Mouse (Mus musculus) heart, embryonic 15.5 days (tissue): ENCODE measurements around the gene Auts2. TPM values are rescaled to one million over a fixed set of nuclear protein-coding genes. Genes with fewer than 3 reads are reported as not detected.

Experiments
- ATAC-seq: fragments of 200-750 bp; cut with Nextera tagmentation; replicated peaks from 2 replicates; pipeline ENCODE4 v1.8.0; 2017; ENCODE audit warnings: low read depth, moderate TSS enrichment; ENCODE audit not compliant: insufficient number of reproducible peaks, insufficient read depth, low FRiP score
- H3K27ac ChIP-seq: fragments of 300-500 bp; sonication (generic); 2 replicates; pipeline ENCODE4 v1.5.1; 2015; ENCODE audit warnings: mild to moderate bottlenecking, inconsistent platforms
- H3K27me3 ChIP-seq: fragments of 300-500 bp; sonication (generic); 2 replicates; pipeline ENCODE4 v1.6.1; 2015; ENCODE audit warnings: inconsistent platforms
- H3K36me3 ChIP-seq: fragments of 300-500 bp; sonication (generic); 2 replicates; pipeline ENCODE4 v1.6.1; 2015; ENCODE audit warnings: mild to moderate bottlenecking, inconsistent platforms
- H3K4me1 ChIP-seq: fragments of 300-500 bp; sonication (generic); replicated peaks from 2 replicates; pipeline ENCODE4 v1.6.1; 2015; ENCODE audit warnings: inconsistent platforms
- H3K4me2 ChIP-seq: fragments of 300-500 bp; sonication (generic); 2 replicates; pipeline ENCODE4 v1.6.1; 2015; ENCODE audit warnings: inconsistent platforms, mild to moderate bottlenecking, moderate library complexity
- H3K4me3 ChIP-seq: fragments of 300-500 bp; sonication (generic); 2 replicates; pipeline ENCODE4 v1.5.1; 2015; ENCODE audit warnings: mild to moderate bottlenecking, inconsistent platforms
- H3K9ac ChIP-seq: fragments of 300-500 bp; sonication (generic); 2 replicates; pipeline ENCODE4 v1.6.1; 2015; ENCODE audit warnings: mild to moderate bottlenecking, inconsistent platforms
- H3K9me3 ChIP-seq: fragments of 300-500 bp; sonication (generic); replicated peaks from 2 replicates; pipeline ENCODE4 v1.6.1; 2016; ENCODE audit warnings: inconsistent platforms
- WGBS: fragments of 180-500 bp; shearing (Covaris S2); methylation state at CpG from one replicate; pipeline ENCODE4 v1.1.7; 2015; ENCODE audit warnings: mixed read lengths; 5-methylcytosine and 5-hydroxymethylcytosine counted together
- polyA plus RNA-seq: library from polyadenylated mRNA; unstranded; fragments of >200 nt; fragmentation: Nextera tagmentation; extraction: Ambion mirVana; gene quantifications from 2 replicates; pipeline ENCODE4 v1.2.1, GENCODE M21; 2015

The Auts2 gene
- polyA plus RNA-seq, 1 experiment from 2014 or later, result 12.9 TPM

- 66% methylated on average over 8 of the region's 8 CpGs for WGBS
- no peak overlapping the region for H3K9ac ChIP-seq
- no peak for ATAC-seq
These were observed 428.4 kb downstream of the Auts2 start for GRCm38 (mm10) chr5:132114561-132115301.

GRCm38 (mm10) chr5:132113480-132113879 lies 429.7 kb downstream of the Auts2 start:
- H3K9me3 ChIP-seq, result no peaks in the 10 kb centered on the region
- no peak overlapping the region for H3K9ac ChIP-seq
- H3K4me1 ChIP-seq, result no peaks in the 10 kb centered on the region
- no peak overlapping the region for H3K4me3 ChIP-seq
- ATAC-seq, result no peak
- H3K4me2 ChIP-seq, result no peak overlapping the region
- H3K36me3 ChIP-seq, result no peaks in the 10 kb centered on the region
- WGBS, result 64% methylated on average over 7 of the region's 7 CpGs
- H3K27ac ChIP-seq, result no peak overlapping the region
- no peaks in the 10 kb centered on the region for H3K27me3 ChIP-seq

More at GRCm38 (mm10) chr5:132114561-132115301, 428.4 kb downstream of the Auts2 start:
- Histone ChIP-seq H3K4me2 (no peak overlapping the region), H3K4me1 (no peaks in the 10 kb centered on the region), H3K27me3 (no peaks in the 10 kb centered on the region), H3K9me3 (no peaks in the 10 kb centered on the region), H3K36me3 (no peaks in the 10 kb centered on the region), H3K27ac (no peak overlapping the region), H3K4me3 (no peak overlapping the region)

- H3K27ac ChIP-seq, result no peak overlapping the region
- H3K9ac ChIP-seq, result no peak overlapping the region
- no peaks in the 10 kb centered on the region for H3K27me3 ChIP-seq
- H3K4me2 ChIP-seq, result no peak overlapping the region
- H3K9me3 ChIP-seq, result no peaks in the 10 kb centered on the region
- no peak overlapping the region for H3K4me3 ChIP-seq
- ATAC-seq, result no peak
- no peaks in the 10 kb centered on the region for H3K4me1 ChIP-seq
- no peaks in the 10 kb centered on the region for H3K36me3 ChIP-seq
- WGBS, result 93% methylated on average over 7 of the region's 7 CpGs
These were observed 430.5 kb downstream of the Auts2 start for GRCm38 (mm10) chr5:132112666-132113065.

- Histone ChIP-seq H3K36me3 (no peaks in the 10 kb centered on the region), H3K4me2 (no peak overlapping the region), H3K27ac (no peak overlapping the region), H3K9me3 (no peaks in the 10 kb centered on the region), H3K27me3 (no peaks in the 10 kb centered on the region), H3K9ac (no peak overlapping the region), H3K4me1 (peaks cover 14% of the 10 kb centered on the region), H3K4me3 (no peak overlapping the region)
- 85% methylated on average over 4 of the region's 4 CpGs for WGBS
- ATAC-seq, result no peak
These were observed 440.7 kb downstream of the Auts2 start for GRCm38 (mm10) chr5:132102426-132102825.

GRCm38 (mm10) chr5:132098461-132098860 lies 444.7 kb downstream of the Auts2 start:
- Histone ChIP-seq H3K4me3 (no peak overlapping the region), H3K27me3 (no peaks in the 10 kb centered on the region), H3K4me2 (no peak overlapping the region), H3K27ac (peak overlapping the region; percentile 64), H3K9ac (no peak overlapping the region), H3K36me3 (no peaks in the 10 kb centered on the region), H3K9me3 (no peaks in the 10 kb centered on the region), H3K4me1 (peaks cover 14% of the 10 kb centered on the region)
- 23% methylated on average over 3 of the region's 3 CpGs for WGBS
- 0 out of 2 replicates have a peak, but pooled peaks have one; percentile 31 for ATAC-seq

- no peak for ATAC-seq
- Histone ChIP-seq H3K4me3 (no peak overlapping the region), H3K27me3 (no peaks in the 10 kb centered on the region), H3K9ac (no peak overlapping the region), H3K4me2 (no peak overlapping the region), H3K27ac (no peak overlapping the region), H3K4me1 (no peaks in the 10 kb centered on the region), H3K9me3 (no peaks in the 10 kb centered on the region), H3K36me3 (no peaks in the 10 kb centered on the region)
- WGBS, result 51% methylated on average over 6 of the region's 6 CpGs
These were observed 450.4 kb downstream of the Auts2 start for GRCm38 (mm10) chr5:132092721-132093120.

GRCm38 (mm10) chr5:132089496-132090250 lies 453.5 kb downstream of the Auts2 start:
- Histone ChIP-seq H3K9ac (no peak overlapping the region), H3K4me3 (no peak overlapping the region), H3K36me3 (no peaks in the 10 kb centered on the region), H3K4me2 (no peak overlapping the region), H3K4me1 (no peaks in the 10 kb centered on the region), H3K9me3 (no peaks in the 10 kb centered on the region), H3K27me3 (no peaks in the 10 kb centered on the region), H3K27ac (no peak overlapping the region)
- ATAC-seq, result no peak
- 82% methylated on average over 10 of the region's 10 CpGs for WGBS

GRCm38 (mm10) chr5:132088585-132088984 lies 454.6 kb downstream of the Auts2 start:
- H3K9ac ChIP-seq, result no peak overlapping the region
- no peak overlapping the region for H3K27ac ChIP-seq
- no peaks in the 10 kb centered on the region for H3K27me3 ChIP-seq
- no peaks in the 10 kb centered on the region for H3K4me1 ChIP-seq
- no peaks in the 10 kb centered on the region for H3K9me3 ChIP-seq
- no peaks in the 10 kb centered on the region for H3K36me3 ChIP-seq
- no peak overlapping the region for H3K4me3 ChIP-seq
- 80% methylated on average over 3 of the region's 3 CpGs for WGBS
- no peak overlapping the region for H3K4me2 ChIP-seq
- ATAC-seq, result no peak

GRCm38 (mm10) chr5:132083753-132084326 lies 459.3 kb downstream of the Auts2 start:
- ATAC-seq, result no peak
- Histone ChIP-seq H3K4me1 (0 out of 2 replicates have a peak, but pooled peaks cover 2% of the 10 kb centered on the region), H3K36me3 (no peaks in the 10 kb centered on the region), H3K9ac (no peak overlapping the region), H3K27ac (no peak overlapping the region), H3K27me3 (no peaks in the 10 kb centered on the region), H3K4me3 (no peak overlapping the region), H3K4me2 (no peak overlapping the region), H3K9me3 (no peaks in the 10 kb centered on the region)
- WGBS, result 51% methylated on average over 8 of the region's 8 CpGs

- Histone ChIP-seq H3K4me2 (no peak overlapping the region), H3K36me3 (no peaks in the 10 kb centered on the region), H3K27me3 (no peaks in the 10 kb centered on the region), H3K9ac (no peak overlapping the region), H3K9me3 (no peaks in the 10 kb centered on the region), H3K4me1 (peaks cover 30% of the 10 kb centered on the region), H3K27ac (no peak overlapping the region), H3K4me3 (no peak overlapping the region)
- 85% methylated on average over 2 of the region's 2 CpGs for WGBS
- no peak for ATAC-seq
These were observed 467.2 kb downstream of the Auts2 start for GRCm38 (mm10) chr5:132075942-132076341.

GRCm38 (mm10) chr5:132074724-132075374 lies 468.3 kb downstream of the Auts2 start:
- no peak overlapping the region; the same call in 1 of the 2 replicates for H3K27ac ChIP-seq
- 27% methylated on average over 19 of the region's 19 CpGs for WGBS
- H3K4me3 ChIP-seq, result peak overlapping the region; percentile 18
- peaks cover 29% of the 10 kb centered on the region for H3K4me1 ChIP-seq
- H3K9me3 ChIP-seq, result no peaks in the 10 kb centered on the region
- H3K9ac ChIP-seq, result no peak overlapping the region
- H3K4me2 ChIP-seq, result peak overlapping the region; percentile 42
- peak; percentile 53 for ATAC-seq
- no peaks in the 10 kb centered on the region for H3K36me3 ChIP-seq
- no peaks in the 10 kb centered on the region for H3K27me3 ChIP-seq
